Mouse (Mus musculus): ENCODE measurements around the gene Itgal.

- no peak for TF ChIP-seq CTCF (IDR thresholded peaks at IDR 0.05; ENCODE audit: borderline replicate concordance, extremely low read depth, insufficient read depth, insufficient read length)
- no peak for TF ChIP-seq POLR2A (IDR thresholded peaks at IDR 0.05; ENCODE audit: borderline replicate concordance, extremely low read depth, insufficient read depth, insufficient read length, poor library complexity, severe bottlenecking)
These were observed 16.0 kb upstream of the Itgal start for GRCm38 (mm10) chr7:127280092-127280491.
